In genomic region chr1:165814116-165814515, GRCm38 (mm10) we compare ENCODE assay signal across 10 mouse cellular contexts. TPM values are rescaled to one million over a fixed set of nuclear protein-coding genes. Genes with fewer than 3 reads are reported as not detected.
DNase-seq lines count a peak whose midpoint lies in the region; ATAC-seq and TF ChIP-seq lines count a peak whose summit lies in the region.
"Had no signal": no experiment of that assay in that cellular context is flagged by ENCODE, and none has a peak within 500 bp of the region (broad histone marks: within the 10 kb centered on the region; RNA-seq: fewer than 3 reads in every experiment).

No protein-coding gene starts in this region.

- H3K4me3 ChIP-seq in heart, embryonic 12.5 days: no peak overlapping the region
- no peak overlapping the region for H3K4me3 ChIP-seq in hindbrain, embryonic 13.5 days
- H3K4me3 ChIP-seq in myocyte: no peak overlapping the region

- WGBS in heart, embryonic 12.5 days: 35% methylated on average over 7 of the region's 7 CpGs
- WGBS in hindbrain, embryonic 13.5 days: 7% methylated on average over 7 of the region's 7 CpGs

- H3K27me3 ChIP-seq in heart, embryonic 12.5 days (replicated peaks): peaks cover 11% of the 10 kb centered on the region; the same call in 1 of the 2 replicates
- peaks cover 77% of the 10 kb centered on the region for H3K27me3 ChIP-seq in hindbrain, embryonic 13.5 days
- H3K27me3 ChIP-seq in myocyte (ENCODE audit: control insufficient read depth, insufficient read depth, insufficient read length): no peaks in the 10 kb centered on the region

- intact Hi-C loops in heart, postnatal 36 days (cut with DNase I): no loop called here

- no peaks in the 10 kb centered on the region for H3K9me3 ChIP-seq in heart, embryonic 12.5 days (replicated peaks)
- no peaks in the 10 kb centered on the region for H3K9me3 ChIP-seq in hindbrain, embryonic 13.5 days

- no peak for ATAC-seq in heart, embryonic 12.5 days (ENCODE audit: insufficient number of reproducible peaks, low FRiP score)
- 0 out of 2 replicates have a peak, but pooled peaks have one; percentile 14 for ATAC-seq in hindbrain, embryonic 13.5 days (ENCODE audit: low FRiP score)

- peaks cover 29% of the 10 kb centered on the region for H3K4me1 ChIP-seq in heart, embryonic 12.5 days (replicated peaks)
- H3K4me1 ChIP-seq in hindbrain, embryonic 13.5 days (replicated peaks): peaks cover 36% of the 10 kb centered on the region

- DNase-seq in heart, postnatal 36 days: no peak
- peak; percentile 82 for DNase-seq in embryo, embryonic 10.5 days (ENCODE audit: low spot score)
- DNase-seq in adrenal gland, postnatal 14 days: no peak
- no peak for DNase-seq in adrenal gland, postnatal 25 days
- no peak for DNase-seq in urinary bladder, postnatal 14 days (ENCODE audit: low spot score)
- DNase-seq: gastrocnemius, adult 2 months; lung, adult 2 months had no signal

- H3K9ac ChIP-seq in heart, embryonic 12.5 days: no peak overlapping the region
- peak overlapping the region; percentile 10; the same call in 1 of the 2 replicates for H3K9ac ChIP-seq in hindbrain, embryonic 13.5 days

- peak overlapping the region; percentile 8; the same call in 1 of the 2 replicates for H3K4me2 ChIP-seq in heart, embryonic 12.5 days
- 0 out of 2 replicates have a peak overlapping the region, but pooled peaks have one; percentile 17 for H3K4me2 ChIP-seq in hindbrain, embryonic 13.5 days
- H3K4me2 ChIP-seq in myocyte (ENCODE audit: low read depth): peak overlapping the region; percentile 72

- H3K79me2 ChIP-seq in myocyte (ENCODE audit: control insufficient read depth, insufficient read depth): no peaks in the 10 kb centered on the region

- no peaks in the 10 kb centered on the region for H3K36me3 ChIP-seq in heart, embryonic 12.5 days
- no peaks in the 10 kb centered on the region for H3K36me3 ChIP-seq in hindbrain, embryonic 13.5 days
- no peaks in the 10 kb centered on the region for H3K36me3 ChIP-seq in myocyte (ENCODE audit: control insufficient read depth, insufficient read depth)

- TF ChIP-seq POLR2A in myocyte (IDR thresholded peaks at IDR 0.05; ENCODE audit: insufficient read length, low read depth): no peak

- H3K27ac ChIP-seq in heart, embryonic 12.5 days (ENCODE audit: poor library complexity, severe bottlenecking): no peak overlapping the region
- H3K27ac ChIP-seq in hindbrain, embryonic 13.5 days: peak overlapping the region; percentile 56

- H3ac ChIP-seq in myocyte (ENCODE audit: control insufficient read depth, insufficient read length): no peak overlapping the region

TF ChIP-seq in myocyte, 11 proteins besides CTCF, POLR2A, EP300 and RAD21:
- no peak for TF ChIP-seq TCF12 (IDR thresholded peaks at IDR 0.05; ENCODE audit: insufficient read depth, poor library complexity, severe bottlenecking)
- TF ChIP-seq MAX (IDR thresholded peaks at IDR 0.05; ENCODE audit: low read depth): no peak
- TF ChIP-seq MYOD1 (IDR thresholded peaks at IDR 0.05; ENCODE audit: control insufficient read depth in 1 of 3, insufficient read length in 2 of 3, low read depth in 2 of 3): no peak
- no peak for TF ChIP-seq TCF3 (IDR thresholded peaks at IDR 0.05; ENCODE audit: insufficient read length, low read depth)
- no peak for TF ChIP-seq POLR2AphosphoS2 (IDR thresholded peaks at IDR 0.05; ENCODE audit: insufficient read length, low read depth)
- TF ChIP-seq USF1 (IDR thresholded peaks at IDR 0.05; ENCODE audit: low read depth): no peak
- TF ChIP-seq CEBPB (IDR thresholded peaks at IDR 0.05; ENCODE audit: insufficient read depth, poor library complexity, severe bottlenecking): no peak
- no peak for TF ChIP-seq SRF (IDR thresholded peaks at IDR 0.05; ENCODE audit: control insufficient read depth, insufficient read length, low read depth)
- no peak for TF ChIP-seq REST (IDR thresholded peaks at IDR 0.05; ENCODE audit: insufficient read depth, insufficient read length)
- TF ChIP-seq MYOG (IDR thresholded peaks at IDR 0.05; ENCODE audit: control insufficient read depth in 1 of 3, insufficient read depth in 1 of 3, insufficient read length in 2 of 3, low read depth in 2 of 3): no peak
- TF ChIP-seq E2F4 (IDR thresholded peaks at IDR 0.05; ENCODE audit: insufficient read depth): no peak

RNA-seq across cellular contexts. Expression of gene Cd247, which starts 25.6 kb away (rescaled TPM):
- polyA plus RNA-seq in heart, embryonic 12.5 days (2016; fragmentation: Nextera tagmentation; extraction: Ambion mirVana): 0.38 and 0.49 TPM in 2 replicates
- total RNA-seq in heart, postnatal 36 days (2021): under 1 TPM; 0.76 to 0.80 TPM
- 0.60 and 1.5 TPM in 2 replicates for polyA plus RNA-seq in hindbrain, embryonic 13.5 days (2015; fragmentation: Nextera tagmentation; extraction: Ambion mirVana)
- polyA plus RNA-seq in myocyte (2012; fragmentation: generic; extraction: Trizol): not detected
- 1.3 and 9.1 TPM in 2 replicates for total RNA-seq in adrenal gland, postnatal 14 days (2021)
- 0.30 TPM in 1 of 2 replicates, not detected in the other for total RNA-seq in adrenal gland, postnatal 25 days (2021)

RNA-seq across cellular contexts. Expression of gene Creg1, which starts 50.6 kb away (rescaled TPM):
- 94.9 and 109 TPM in 2 replicates for polyA plus RNA-seq in heart, embryonic 12.5 days (2016; fragmentation: Nextera tagmentation; extraction: Ambion mirVana)
- total RNA-seq in heart, postnatal 36 days (2021): 10 to 100 TPM; 78.3 to 93.2 TPM
- 24.1 and 31.6 TPM in 2 replicates for polyA plus RNA-seq in hindbrain, embryonic 13.5 days (2015; fragmentation: Nextera tagmentation; extraction: Ambion mirVana)
- 18.7 TPM for polyA plus RNA-seq in myocyte (2012; fragmentation: generic; extraction: Trizol)
- 36.6 and 56.6 TPM in 2 replicates for total RNA-seq in adrenal gland, postnatal 14 days (2021)
- total RNA-seq in adrenal gland, postnatal 25 days (2021): 49.1 and 54.8 TPM in 2 replicates

Comparison
In these comparisons a context has a peak if more than half of its experiments do, and no peak if none do; other contexts are left out.
1. H3K4me2 ChIP-seq: peak in every context shown above with its lines; median percentile 72 in myocyte; 17 in hindbrain, embryonic 13.5 days; 8 in heart, embryonic 12.5 days.